Mouse (Mus musculus): Measurements from ENCODE around the gene Abca8b.
"Not testable (repeated sequence)": the region's sequence is repeated elsewhere in the genome, so short reads cannot be mapped to it uniquely, and the experiment has no call there.

Abca8b gene

GRCm38 (mm10) chr11:109995624-109996023, at the start of gene Abca8b:
TSS of gene Abca8b (minus strand) at chr11:109995845.
- no peak for DNase-seq (ENCODE audit: low spot score)

GRCm38 (mm10) chr11:110037795-110038194, 42.1 kb upstream of the Abca8b start:
- no peak for DNase-seq (ENCODE audit: low spot score)

- no peak for DNase-seq (ENCODE audit: low spot score)
Observed at GRCm38 (mm10) chr11:110028913-110029695, 33.5 kb upstream of the Abca8b start.

GRCm38 (mm10) chr11:110010836-110011546, 15.3 kb upstream of the Abca8b start:
- DNase-seq (ENCODE audit: low spot score): no peak

GRCm38 (mm10) chr11:109995013-109995412, 632 bp downstream of the Abca8b start:
- DNase-seq (ENCODE audit: low spot score): no peak

GRCm38 (mm10) chr11:109994014-109994413, 1.6 kb downstream of the Abca8b start:
- DNase-seq (ENCODE audit: low spot score): no peak

GRCm38 (mm10) chr11:109991270-109991669, 4.4 kb downstream of the Abca8b start:
- no peak for DNase-seq (ENCODE audit: low spot score)

- DNase-seq (ENCODE audit: low spot score): no peak
Observed at GRCm38 (mm10) chr11:109990256-109990655, 5.4 kb downstream of the Abca8b start.

GRCm38 (mm10) chr11:109988164-109988563, 7.5 kb downstream of the Abca8b start:
- DNase-seq (ENCODE audit: low spot score): no peak

GRCm38 (mm10) chr11:109987460-109988072, 8.1 kb downstream of the Abca8b start:
- not testable (repeated sequence) for DNase-seq (ENCODE audit: low spot score)

- no peak for DNase-seq (ENCODE audit: low spot score)
Observed at GRCm38 (mm10) chr11:109981872-109982271, 13.8 kb downstream of the Abca8b start.

- no peak for DNase-seq (ENCODE audit: low spot score)
Observed at GRCm38 (mm10) chr11:109970521-109970920, 25.1 kb downstream of the Abca8b start.

GRCm38 (mm10) chr11:109961495-109962492, 33.9 kb downstream of the Abca8b start:
- DNase-seq (ENCODE audit: low spot score): no peak

GRCm38 (mm10) chr11:109955185-109955584, 40.5 kb downstream of the Abca8b start:
- no peak for DNase-seq (ENCODE audit: low spot score)

GRCm38 (mm10) chr11:109936915-109937314, 58.7 kb downstream of the Abca8b start:
- DNase-seq (ENCODE audit: low spot score): no peak

- DNase-seq (ENCODE audit: low spot score): not testable (repeated sequence)
Observed at GRCm38 (mm10) chr11:109933207-109933606, 62.4 kb downstream of the Abca8b start.

GRCm38 (mm10) chr11:109928489-109928888, 67.2 kb downstream of the Abca8b start:
- DNase-seq (ENCODE audit: low spot score): no peak

- no peak for DNase-seq (ENCODE audit: low spot score)
Observed at GRCm38 (mm10) chr11:109926718-109927680, 68.6 kb downstream of the Abca8b start.

GRCm38 (mm10) chr11:109922236-109922635, 73.4 kb downstream of the Abca8b start:
- DNase-seq (ENCODE audit: low spot score): no peak

GRCm38 (mm10) chr11:109919480-109919879, 76.2 kb downstream of the Abca8b start:
- DNase-seq (ENCODE audit: low spot score): no peak

All from T-cell, adult 2 months (primary cell).